Mouse (Mus musculus): ENCODE measurements around the gene Plekhm1. TPM values are rescaled to one million over a fixed set of nuclear protein-coding genes. Genes with fewer than 3 reads are reported as not detected.

Gene Plekhm1
- total and polyA plus RNA-seq, 3 experiments = 3.4 to 10.0 TPM; not detected in 1

DNA sequence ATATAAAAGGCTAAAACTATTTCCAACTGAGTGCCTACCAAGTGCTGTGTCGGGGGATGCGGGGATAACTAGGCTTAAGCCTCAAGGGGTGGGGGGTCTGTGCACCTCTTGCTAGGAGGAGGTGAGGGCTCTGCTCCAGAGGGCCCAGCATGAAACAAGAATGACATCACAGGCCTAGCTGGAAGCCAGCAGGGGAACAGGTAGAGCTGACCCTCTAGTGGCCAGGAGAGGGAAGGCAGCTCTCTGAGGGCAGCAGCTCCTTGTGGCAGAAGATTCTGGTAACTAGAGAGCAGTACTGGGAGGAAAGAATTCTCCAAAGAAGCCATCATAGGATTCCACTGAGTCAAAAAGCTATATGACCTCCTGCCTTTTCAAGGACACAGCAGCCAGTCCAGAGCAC is 10.3 kb downstream of the Plekhm1 start:
- no peak for TF ChIP-seq TCF12 (IDR thresholded peaks at IDR 0.05; ENCODE audit: low read depth, low read length)
- no peak for TF ChIP-seq ZKSCAN1 (IDR thresholded peaks at IDR 0.05; ENCODE audit: low read depth, low read length)
- peak; percentile 73 to 78 (median 77) for TF ChIP-seq CTCF (IDR thresholded peaks at IDR 0.05 in 2 of 3, conservative IDR thresholded peaks at IDR 0.05 in 1 of 3; ENCODE audit: control insufficient read depth in 1 of 3, insufficient read depth in 1 of 3, low read depth in 2 of 3, low read length in 3 of 3, poor library complexity in 1 of 3, severe bottlenecking in 1 of 3)
- TF ChIP-seq MXI1 (IDR thresholded peaks at IDR 0.05; ENCODE audit: low read depth, low read length) = no peak
- no peak for TF ChIP-seq GABPA (IDR thresholded peaks at IDR 0.05; ENCODE audit: low read depth, low read length)
- TF ChIP-seq RAD21 (IDR thresholded peaks at IDR 0.05; ENCODE audit: low read depth, low read length) = peak; percentile 33
- TF ChIP-seq ETS1 (IDR thresholded peaks at IDR 0.05; ENCODE audit: low read depth, low read length) = no peak
- no peak for TF ChIP-seq USF1 (IDR thresholded peaks at IDR 0.05; ENCODE audit: low read depth, low read length)
- no peak for TF ChIP-seq ZMIZ1 (IDR thresholded peaks at IDR 0.05; ENCODE audit: low read depth, low read length)
- TF ChIP-seq MEF2A (IDR thresholded peaks at IDR 0.05; ENCODE audit: extremely low read depth, insufficient replicate concordance, low read depth, low read length, poor library complexity, severe bottlenecking) = no peak
- no peak for TF ChIP-seq CHD1 (IDR thresholded peaks at IDR 0.05; ENCODE audit: low read depth, low read length)
- no peak for TF ChIP-seq NRF1 (IDR thresholded peaks at IDR 0.05; ENCODE audit: insufficient read depth, low read depth, low read length, poor library complexity, severe bottlenecking)
- no peak for TF ChIP-seq USF2 (IDR thresholded peaks at IDR 0.05; ENCODE audit: borderline replicate concordance in 1 of 2, insufficient read depth in 1 of 2, low read depth in 1 of 2, low read length in 2 of 2)
- no peak for TF ChIP-seq NELFE (IDR thresholded peaks at IDR 0.05; ENCODE audit: low read depth, low read length)
- TF ChIP-seq SMC3 (IDR thresholded peaks at IDR 0.05; ENCODE audit: low read depth, low read length) = peak; percentile 54
- no peak for TF ChIP-seq TBP (IDR thresholded peaks at IDR 0.05; ENCODE audit: low read depth, low read length)
- TF ChIP-seq POLR2AphosphoS5 (IDR thresholded peaks at IDR 0.05; ENCODE audit: borderline replicate concordance, low read depth, low read length) = no peak
- Histone ChIP-seq H3K9ac (ENCODE audit: control insufficient read depth, low read depth, low read length, poor library complexity, severe bottlenecking) (no peak overlapping the region), H3K27ac (ENCODE audit: control insufficient read depth, low read depth, low read length) (no peak overlapping the region), H3K79me2 (ENCODE audit: control insufficient read depth, insufficient read depth, low read length, poor library complexity) (no peaks in the 10 kb centered on the region), H3K4me1 (ENCODE audit: control insufficient read depth in 1 of 2, insufficient read depth in 2 of 2, low read length in 2 of 2) (0 out of 4 replicates have a peak, but pooled peaks cover 0 to 3% of the 10 kb centered on the region in 2 experiments), H3K4me3 (ENCODE audit: control insufficient read depth in 1 of 2, insufficient read depth in 1 of 2, low read depth in 2 of 2, low read length in 2 of 2) (no peak overlapping the region), H3K27me3 (ENCODE audit: control insufficient read depth in 1 of 2, insufficient read depth in 2 of 2, low read length in 2 of 2) (no peaks in the 10 kb centered on the region), H3K36me3 (ENCODE audit: control insufficient read depth in 1 of 2, insufficient read depth in 2 of 2, low read length in 2 of 2) (peaks cover 3 to 8% of the 10 kb centered on the region in 2 experiments; a peak in 3 of 4 replicates), H3K9me3 (replicated peaks; ENCODE audit: insufficient read depth, low read length) (no peaks in the 10 kb centered on the region)
- peak; percentile 60 for DNase-seq (ENCODE audit: low read depth, low spot score)

DNA sequence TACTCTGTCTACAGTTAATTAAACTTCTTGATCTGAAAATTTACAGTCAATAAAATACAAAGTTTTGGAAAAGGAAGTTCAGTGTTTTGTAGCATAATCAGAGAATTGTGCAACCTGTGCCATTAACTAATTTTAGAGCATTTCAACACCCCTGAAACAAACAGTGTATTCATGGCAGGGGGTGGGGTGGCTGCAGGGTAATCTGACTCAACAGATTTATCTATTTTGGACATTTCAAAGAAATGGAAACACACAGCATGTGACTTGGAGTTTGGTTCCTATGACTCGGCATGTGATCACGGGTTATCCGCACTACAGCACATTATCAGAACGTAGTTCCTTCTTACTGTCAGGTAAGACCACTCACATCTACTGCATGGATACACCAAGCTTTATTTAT is 12.5 kb downstream of the Plekhm1 start:
- Histone ChIP-seq H3K79me2 (ENCODE audit: control insufficient read depth, insufficient read depth, low read length, poor library complexity) (no peaks in the 10 kb centered on the region), H3K4me3 (ENCODE audit: control insufficient read depth in 1 of 2, insufficient read depth in 1 of 2, low read depth in 2 of 2, low read length in 2 of 2) (no peak overlapping the region), H3K9me3 (replicated peaks; ENCODE audit: insufficient read depth, low read length) (no peaks in the 10 kb centered on the region), H3K27ac (ENCODE audit: control insufficient read depth, low read depth, low read length) (peak overlapping the region; percentile 27; the same call in 1 of the 2 replicates), H3K4me1 (ENCODE audit: control insufficient read depth in 1 of 2, insufficient read depth in 2 of 2, low read length in 2 of 2) (0 out of 4 replicates have a peak, but pooled peaks cover 0 to 3% of the 10 kb centered on the region in 2 experiments), H3K9ac (ENCODE audit: control insufficient read depth, low read depth, low read length, poor library complexity, severe bottlenecking) (no peak overlapping the region), H3K36me3 (ENCODE audit: control insufficient read depth in 1 of 2, insufficient read depth in 2 of 2, low read length in 2 of 2) (peaks cover 3 to 12% of the 10 kb centered on the region in 2 experiments; a peak in 3 of 4 replicates), H3K27me3 (ENCODE audit: control insufficient read depth in 1 of 2, insufficient read depth in 2 of 2, low read length in 2 of 2) (no peaks in the 10 kb centered on the region)
- peak; percentile 33 for DNase-seq (ENCODE audit: low read depth, low spot score)
- TF ChIP-seq RAD21 (IDR thresholded peaks at IDR 0.05; ENCODE audit: low read depth, low read length) (no peak), USF1 (IDR thresholded peaks at IDR 0.05; ENCODE audit: low read depth, low read length) (peak; percentile 74), EP300 (IDR thresholded peaks at IDR 0.05; ENCODE audit: low read depth in 1 of 2, low read length in 2 of 2) (peak in 1 of 2 experiments; percentile 20; a peak in 1 of 4 replicates), RCOR1 (IDR thresholded peaks at IDR 0.05; ENCODE audit: low read depth, low read length) (0 out of 2 replicates have a peak, but pooled peaks have one; percentile 42), BHLHE40 (IDR thresholded peaks at IDR 0.05; ENCODE audit: borderline replicate concordance, low read depth, low read length) (peak; percentile 44; the same call in 1 of the 2 replicates), MAX (IDR thresholded peaks at IDR 0.05; ENCODE audit: low read length) (peak; percentile 62), ETS1 (IDR thresholded peaks at IDR 0.05; ENCODE audit: low read depth, low read length) (0 out of 2 replicates have a peak, but pooled peaks have one; percentile 38), MXI1 (IDR thresholded peaks at IDR 0.05; ENCODE audit: low read depth, low read length) (peak; percentile 50; the same call in 1 of the 2 replicates), ZMIZ1 (IDR thresholded peaks at IDR 0.05; ENCODE audit: low read depth, low read length) (no peak), MEF2A (IDR thresholded peaks at IDR 0.05; ENCODE audit: extremely low read depth, insufficient replicate concordance, low read depth, low read length, poor library complexity, severe bottlenecking) (no peak)

Data from MEL (cell line).